Mouse (Mus musculus): ENCODE measurements around the gene Zfp655. TPM values are rescaled to one million over a fixed set of nuclear protein-coding genes. Genes with fewer than 3 reads are reported as not detected.

Zfp655 gene
- polyA plus RNA-seq, 1 experiment from 2014 or later: 29.0 TPM

Other genes with a start within 250 kb of the Zfp655 start
- not detected in 2 replicates for gene Gm4871, start 199.0 kb upstream of the Zfp655 start, polyA plus RNA-seq (2015; fragmentation: Nextera tagmentation; extraction: Ambion mirVana)
- not detected in 2 replicates for gene 1700018F24Rik, start 188.7 kb upstream of the Zfp655 start, polyA plus RNA-seq (2015; fragmentation: Nextera tagmentation; extraction: Ambion mirVana)
- 234 and 236 TPM in 2 replicates for gene Arpc1a, start 147.9 kb upstream of the Zfp655 start, polyA plus RNA-seq (2015; fragmentation: Nextera tagmentation; extraction: Ambion mirVana)
- gene Kpna7, start 147.7 kb upstream of the Zfp655 start, polyA plus RNA-seq (2015; fragmentation: Nextera tagmentation; extraction: Ambion mirVana): not detected in 2 replicates
- gene Arpc1b, start 117.5 kb upstream of the Zfp655 start, polyA plus RNA-seq (2015; fragmentation: Nextera tagmentation; extraction: Ambion mirVana): 73.2 and 88.7 TPM in 2 replicates
- gene Pdap1, start 91.5 kb upstream of the Zfp655 start, polyA plus RNA-seq (2015; fragmentation: Nextera tagmentation; extraction: Ambion mirVana): 114 and 122 TPM in 2 replicates
- gene Bud31, start 91.4 kb upstream of the Zfp655 start, polyA plus RNA-seq (2015; fragmentation: Nextera tagmentation; extraction: Ambion mirVana): 172 and 186 TPM in 2 replicates
- gene Ptcd1, start 64.6 kb upstream of the Zfp655 start, polyA plus RNA-seq (2015; fragmentation: Nextera tagmentation; extraction: Ambion mirVana): 19.7 and 22.4 TPM in 2 replicates
- gene Cpsf4, start 64.5 kb upstream of the Zfp655 start, polyA plus RNA-seq (2015; fragmentation: Nextera tagmentation; extraction: Ambion mirVana): 47.3 and 49.7 TPM in 2 replicates
- gene Atp5j2, start 39.7 kb upstream of the Zfp655 start, polyA plus RNA-seq (2015; fragmentation: Nextera tagmentation; extraction: Ambion mirVana): 716 and 780 TPM in 2 replicates
- gene Zkscan14, start 29.8 kb upstream of the Zfp655 start, polyA plus RNA-seq (2015; fragmentation: Nextera tagmentation; extraction: Ambion mirVana): 13.1 and 14.4 TPM in 2 replicates
- gene Zkscan5, start 27.2 kb upstream of the Zfp655 start, polyA plus RNA-seq (2015; fragmentation: Nextera tagmentation; extraction: Ambion mirVana): 13.8 and 15.3 TPM in 2 replicates
- 0.43 and 0.63 TPM in 2 replicates for gene Zscan25, start 48.8 kb downstream of the Zfp655 start, polyA plus RNA-seq (2015; fragmentation: Nextera tagmentation; extraction: Ambion mirVana)
- gene Cyp3a57, start 113.6 kb downstream of the Zfp655 start, polyA plus RNA-seq (2015; fragmentation: Nextera tagmentation; extraction: Ambion mirVana): not detected in 2 replicates
- not detected in 2 replicates for gene Cyp3a16, start 238.0 kb downstream of the Zfp655 start, polyA plus RNA-seq (2015; fragmentation: Nextera tagmentation; extraction: Ambion mirVana)